Mouse (Mus musculus): ENCODE measurements around the gene Gm31571. TPM values are rescaled to one million over a fixed set of nuclear protein-coding genes. Genes with fewer than 3 reads are reported as not detected.

Gm31571 gene
- not detected in 2 replicates for polyA plus RNA-seq (2021; fragmentation: Nextera tagmentation)
- long read RNA-seq, experiment 1 = 0 reads
- long read RNA-seq, experiment 2 = 0 reads

GRCm38 (mm10) chrY:22051253-22051652 lies at the start of gene Gm31571:
Gm31571 (minus strand) TSS chrY:22051353.

Data from left cerebral cortex, adult 6 months (tissue).